Mouse (Mus musculus) stomach, embryonic 16.5 days (tissue): ENCODE results near the gene Jmy. TPM values are rescaled to one million over a fixed set of nuclear protein-coding genes. Genes with fewer than 3 reads are reported as not detected.

Experiments
- ATAC-seq: fragments of 200-750 bp; cut with Nextera tagmentation; 2 replicates; pipeline ENCODE4 v1.8.0; 2017; ENCODE audit warnings: moderate number of reproducible peaks, moderate TSS enrichment; ENCODE audit not compliant: insufficient read depth, low FRiP score
- H3K27ac ChIP-seq: fragments of 300-500 bp; sonication (generic); 2 replicates; pipeline ENCODE4 v1.5.1; 2014; ENCODE audit warnings: low read length
- H3K27me3 ChIP-seq: fragments of 300-500 bp; sonication (generic); 2 replicates; pipeline ENCODE4 v1.6.1; 2014; ENCODE audit warnings: low read length, control low read depth, mixed read lengths; ENCODE audit not compliant: control insufficient read depth, insufficient read depth
- H3K36me3 ChIP-seq: fragments of 300-500 bp; sonication (generic); 2 replicates; pipeline ENCODE4 v1.6.1; 2014; ENCODE audit warnings: low read length; ENCODE audit not compliant: control insufficient read depth, insufficient read depth
- H3K4me1 ChIP-seq: fragments of 300-500 bp; sonication (generic); 2 replicates; pipeline ENCODE4 v1.6.1; 2014; ENCODE audit warnings: low read length, control low read depth, mixed read lengths; ENCODE audit not compliant: control insufficient read depth, insufficient read depth
- H3K4me2 ChIP-seq: fragments of 300-500 bp; sonication (generic); 2 replicates; pipeline ENCODE4 v1.6.1; 2014; ENCODE audit warnings: low read depth, low read length, mixed read lengths
- H3K4me3 ChIP-seq: fragments of 300-500 bp; sonication (generic); replicated peaks from 2 replicates; pipeline ENCODE4 v1.5.1; 2014; ENCODE audit warnings: mild to moderate bottlenecking, low read length
- H3K9ac ChIP-seq: fragments of 300-500 bp; sonication (generic); 2 replicates; pipeline ENCODE4 v1.6.1; 2014; ENCODE audit warnings: low read length
- H3K9me3 ChIP-seq: fragments of 300-500 bp; sonication (generic); replicated peaks from 2 replicates; pipeline ENCODE4 v1.6.1; 2016; ENCODE audit warnings: low read length, control low read depth; ENCODE audit not compliant: control insufficient read depth
- WGBS: fragments of 180-500 bp; shearing (Covaris S2); extraction: QIAGEN DNeasy Blood & Tissue Kit; methylation state at CpG from one replicate; pipeline ENCODE4 v1.1.7; 2014; 5-methylcytosine and 5-hydroxymethylcytosine counted together
- polyA plus RNA-seq: library from polyadenylated mRNA; unstranded; fragments of >200 nt; fragmentation: Nextera tagmentation; extraction: Ambion mirVana; gene quantifications from 2 replicates; pipeline ENCODE4 v1.2.1, GENCODE M21; 2015

The Jmy gene
- polyA plus RNA-seq, 1 experiment from 2014 or later: 2.6 TPM

DNA sequence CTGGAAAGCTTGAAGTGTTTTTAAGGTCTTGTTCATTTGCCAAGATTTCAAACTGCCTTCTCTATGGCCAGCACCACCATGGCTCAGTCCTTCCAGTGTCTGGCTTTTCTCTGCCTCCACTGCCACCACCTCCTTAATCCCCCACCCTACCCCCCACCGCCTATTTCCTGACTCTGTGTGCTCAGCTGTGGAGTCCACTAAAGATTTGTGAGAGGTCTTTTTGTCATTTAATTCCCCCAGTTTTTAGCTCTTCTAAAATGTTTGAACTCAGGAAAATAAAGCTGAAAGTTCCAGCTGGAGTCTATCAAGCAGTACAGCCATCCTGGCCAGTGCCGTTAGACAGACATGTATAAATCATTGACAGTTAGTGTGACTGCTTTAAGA lies 110.4 kb downstream of the Jmy start:
- Histone ChIP-seq H3K9me3 (no peaks in the 10 kb centered on the region), H3K27ac (peak overlapping the region; percentile 42), H3K4me3 (no peak overlapping the region), H3K4me1 (peaks cover 6% of the 10 kb centered on the region; the same call in 1 of the 2 replicates), H3K9ac (no peak overlapping the region), H3K4me2 (no peak overlapping the region), H3K36me3 (no peaks in the 10 kb centered on the region), H3K27me3 (no peaks in the 10 kb centered on the region)
- WGBS: 26% methylated on average over 2 of the region's 2 CpGs
- ATAC-seq: peak; percentile 83; the same call in 1 of the 2 replicates

DNA sequence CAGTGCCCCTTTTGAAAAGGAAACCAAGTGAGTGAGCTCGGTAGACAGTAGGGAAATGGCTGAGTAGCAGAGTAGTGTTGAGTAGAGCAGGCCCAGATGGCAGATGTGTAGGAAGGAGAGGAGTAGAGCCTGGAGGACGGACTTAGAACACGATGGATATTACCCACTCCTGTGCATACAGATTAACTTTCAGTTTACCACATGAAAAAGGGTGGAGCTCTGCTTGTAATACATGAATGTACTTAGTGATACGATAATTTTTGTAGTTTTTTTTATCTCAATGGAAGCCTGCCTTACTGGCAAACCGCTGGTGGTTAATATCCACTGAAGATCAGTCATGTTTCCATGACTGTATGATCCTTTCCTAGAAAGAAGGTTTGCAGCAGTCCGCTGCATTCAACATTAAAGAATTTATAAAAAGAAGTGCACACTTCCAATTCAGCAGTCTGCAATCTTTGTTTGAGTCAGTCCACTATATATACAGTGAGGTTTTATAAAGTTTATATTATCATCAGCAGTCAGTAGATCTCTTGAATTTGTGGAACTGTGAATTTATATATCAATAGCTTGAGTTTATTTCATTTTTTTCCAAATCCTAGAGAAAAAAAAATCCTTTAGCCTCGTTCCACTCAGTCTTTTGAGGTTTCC lies 110.9 kb downstream of the Jmy start:
- Histone ChIP-seq H3K9me3 (no peaks in the 10 kb centered on the region), H3K4me2 (peak overlapping the region; percentile 47), H3K9ac (no peak overlapping the region), H3K27me3 (no peaks in the 10 kb centered on the region), H3K36me3 (no peaks in the 10 kb centered on the region), H3K4me3 (no peak overlapping the region), H3K4me1 (peaks cover 6% of the 10 kb centered on the region; the same call in 1 of the 2 replicates), H3K27ac (peak overlapping the region; percentile 67)
- ATAC-seq: peak; percentile 83
- 33% methylated on average over 7 of the region's 7 CpGs for WGBS

DNA sequence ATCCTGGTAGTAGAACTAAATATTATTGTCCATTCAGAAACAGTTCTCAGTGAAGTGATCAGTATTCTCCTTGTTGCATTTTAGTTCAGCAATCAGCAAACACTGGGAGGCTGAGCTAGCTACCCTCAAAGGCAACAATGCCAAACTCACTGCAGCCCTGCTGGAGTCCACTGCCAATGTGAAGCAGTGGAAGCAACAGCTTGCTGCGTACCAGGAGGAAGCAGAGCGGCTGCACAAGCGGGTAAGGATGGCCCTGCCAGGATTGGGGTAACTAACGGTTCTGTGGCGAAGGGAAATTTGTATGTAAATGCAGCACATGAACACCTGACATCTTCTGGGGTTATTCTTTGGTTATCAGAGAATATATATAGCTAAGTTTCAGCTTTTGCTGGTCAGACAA lies 112.2 kb downstream of the Jmy start:
- no peak for ATAC-seq
- Histone ChIP-seq H3K9ac (no peak overlapping the region), H3K27ac (no peak overlapping the region), H3K9me3 (no peaks in the 10 kb centered on the region), H3K4me2 (no peak overlapping the region), H3K4me3 (no peak overlapping the region), H3K36me3 (no peaks in the 10 kb centered on the region), H3K27me3 (no peaks in the 10 kb centered on the region), H3K4me1 (peaks cover 6% of the 10 kb centered on the region; the same call in 1 of the 2 replicates)
- whole genome bisulfite sequencing: 92% methylated on average over 5 of the region's 5 CpGs

DNA sequence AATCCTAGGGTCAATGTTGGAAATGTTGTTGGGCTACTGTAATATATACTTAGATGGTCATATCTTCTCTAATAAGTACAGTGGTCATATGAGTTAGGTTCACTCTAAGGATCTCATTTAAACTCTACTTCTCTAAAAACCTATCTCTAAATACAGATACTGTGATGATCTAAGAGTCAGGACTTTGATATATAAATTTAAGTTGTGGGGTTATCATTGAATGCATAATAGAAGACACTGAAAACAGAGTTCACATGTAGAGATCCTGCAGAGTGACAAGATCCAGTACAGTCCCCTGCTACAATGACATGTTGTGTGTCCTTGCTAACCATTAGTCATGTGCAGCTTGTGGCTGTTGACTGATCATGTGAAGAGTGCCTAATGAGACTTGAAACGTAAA lies 114.5 kb downstream of the Jmy start:
- Histone ChIP-seq H3K36me3 (no peaks in the 10 kb centered on the region), H3K4me1 (peaks cover 6% of the 10 kb centered on the region; the same call in 1 of the 2 replicates), H3K4me3 (no peak overlapping the region), H3K27me3 (no peaks in the 10 kb centered on the region), H3K27ac (no peak overlapping the region), H3K4me2 (no peak overlapping the region), H3K9me3 (no peaks in the 10 kb centered on the region), H3K9ac (no peak overlapping the region)
- 71% methylated on average over 1 of the region's 1 CpGs for WGBS
- ATAC-seq: no peak

DNA sequence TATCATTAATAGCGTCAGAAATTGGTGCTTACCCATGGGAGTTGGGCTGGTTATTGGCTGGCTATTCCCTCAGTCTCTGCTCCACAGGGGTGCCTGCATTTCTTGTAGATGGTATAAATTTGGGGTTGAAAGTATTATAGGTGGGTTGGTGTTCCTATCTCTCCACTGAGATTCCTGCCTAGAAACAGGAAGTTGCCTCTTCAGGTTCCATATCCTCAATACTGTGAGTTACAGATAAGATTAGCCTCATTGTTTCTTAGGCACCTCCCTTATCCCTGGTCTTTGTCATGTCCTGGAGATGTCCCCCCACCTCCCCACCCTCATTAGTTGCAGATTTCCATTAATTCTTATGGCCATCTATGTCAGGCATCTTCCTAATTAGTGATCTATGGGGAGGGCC lies 115.1 kb downstream of the Jmy start:
- WGBS: 74% methylated on average over 1 of the region's 1 CpGs
- Histone ChIP-seq H3K9me3 (no peaks in the 10 kb centered on the region), H3K27me3 (no peaks in the 10 kb centered on the region), H3K4me2 (no peak overlapping the region), H3K36me3 (no peaks in the 10 kb centered on the region), H3K4me1 (peaks cover 4% of the 10 kb centered on the region; the same call in 1 of the 2 replicates), H3K27ac (no peak overlapping the region), H3K9ac (no peak overlapping the region), H3K4me3 (no peak overlapping the region)
- ATAC-seq: no peak

DNA sequence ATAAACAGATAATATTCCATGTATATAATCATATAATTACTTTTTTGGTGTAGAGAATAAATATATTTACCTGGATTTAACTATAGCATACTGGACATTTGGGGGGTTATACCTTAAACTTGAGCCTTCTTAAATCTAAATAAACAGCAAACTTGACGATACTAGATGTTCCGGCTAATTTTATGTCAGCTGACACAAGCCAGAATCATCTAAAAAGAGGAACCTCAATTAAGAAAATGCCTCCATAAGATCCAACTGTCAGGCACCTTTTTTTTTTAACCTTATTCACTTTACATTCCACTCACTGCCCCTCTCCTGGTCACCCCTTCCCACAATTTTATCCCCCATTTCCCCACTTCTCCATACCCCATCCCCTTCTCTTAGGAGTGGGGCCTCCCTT lies 116.0 kb downstream of the Jmy start:
- 89% methylated on average over 2 of the region's 2 CpGs for WGBS
- Histone ChIP-seq H3K27ac (no peak overlapping the region), H3K4me3 (no peak overlapping the region), H3K9me3 (no peaks in the 10 kb centered on the region), H3K9ac (no peak overlapping the region), H3K27me3 (no peaks in the 10 kb centered on the region), H3K4me1 (no peaks in the 10 kb centered on the region), H3K36me3 (no peaks in the 10 kb centered on the region), H3K4me2 (no peak overlapping the region)
- ATAC-seq: no peak

DNA sequence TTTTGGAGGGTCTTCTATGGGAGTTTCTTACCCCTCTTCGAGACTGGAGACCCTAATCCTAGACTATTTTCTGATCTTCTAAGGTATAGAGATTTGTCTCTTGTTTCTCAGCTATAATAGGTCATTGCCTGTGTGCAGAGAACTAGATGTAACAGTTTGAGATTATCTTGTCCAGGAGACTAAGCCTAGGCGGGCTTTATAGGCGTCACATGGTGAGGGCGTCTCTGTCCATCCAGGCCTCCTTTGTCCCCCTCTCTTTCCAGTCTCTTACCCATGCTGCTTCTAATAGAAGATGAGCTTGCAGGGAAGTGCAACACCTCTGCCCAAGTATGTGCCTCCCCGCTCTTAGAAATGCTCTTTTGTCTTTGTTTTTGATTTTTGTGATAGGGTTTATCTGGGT lies 116.5 kb downstream of the Jmy start:
- H3K4me1 ChIP-seq: no peaks in the 10 kb centered on the region
- no peaks in the 10 kb centered on the region for H3K9me3 ChIP-seq
- ATAC-seq: no peak
- no peaks in the 10 kb centered on the region for H3K27me3 ChIP-seq
- H3K4me3 ChIP-seq: no peak overlapping the region
- no peak overlapping the region for H3K4me2 ChIP-seq
- no peak overlapping the region for H3K9ac ChIP-seq
- H3K36me3 ChIP-seq: no peaks in the 10 kb centered on the region
- H3K27ac ChIP-seq: no peak overlapping the region
- 89% methylated on average over 5 of the region's 5 CpGs for WGBS

DNA sequence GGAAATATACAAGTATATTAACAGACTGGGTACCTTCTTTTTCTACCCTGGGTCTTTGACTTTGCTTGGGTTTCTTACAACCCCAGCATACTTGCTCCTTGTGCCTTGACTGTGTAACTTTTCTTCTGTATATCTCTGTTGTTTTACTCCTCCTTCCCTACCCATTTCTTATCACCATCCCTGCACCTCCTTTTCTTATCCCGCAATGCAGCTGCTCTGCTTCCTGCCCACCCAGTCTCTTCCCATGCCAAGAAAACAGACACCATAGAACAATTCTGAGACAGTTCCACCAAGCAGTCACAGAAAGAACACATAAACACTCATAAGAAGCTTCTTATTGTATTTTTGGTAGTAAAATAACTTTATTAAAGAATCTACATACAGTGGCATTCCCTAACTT lies 118.3 kb downstream of the Jmy start:
- Histone ChIP-seq H3K4me1 (no peaks in the 10 kb centered on the region), H3K27ac (no peak overlapping the region), H3K4me2 (no peak overlapping the region), H3K27me3 (no peaks in the 10 kb centered on the region), H3K9ac (no peak overlapping the region), H3K9me3 (no peaks in the 10 kb centered on the region), H3K36me3 (no peaks in the 10 kb centered on the region), H3K4me3 (no peak overlapping the region)
- WGBS: 71% methylated on average over 1 of the region's 1 CpGs
- ATAC-seq: no peak

DNA sequence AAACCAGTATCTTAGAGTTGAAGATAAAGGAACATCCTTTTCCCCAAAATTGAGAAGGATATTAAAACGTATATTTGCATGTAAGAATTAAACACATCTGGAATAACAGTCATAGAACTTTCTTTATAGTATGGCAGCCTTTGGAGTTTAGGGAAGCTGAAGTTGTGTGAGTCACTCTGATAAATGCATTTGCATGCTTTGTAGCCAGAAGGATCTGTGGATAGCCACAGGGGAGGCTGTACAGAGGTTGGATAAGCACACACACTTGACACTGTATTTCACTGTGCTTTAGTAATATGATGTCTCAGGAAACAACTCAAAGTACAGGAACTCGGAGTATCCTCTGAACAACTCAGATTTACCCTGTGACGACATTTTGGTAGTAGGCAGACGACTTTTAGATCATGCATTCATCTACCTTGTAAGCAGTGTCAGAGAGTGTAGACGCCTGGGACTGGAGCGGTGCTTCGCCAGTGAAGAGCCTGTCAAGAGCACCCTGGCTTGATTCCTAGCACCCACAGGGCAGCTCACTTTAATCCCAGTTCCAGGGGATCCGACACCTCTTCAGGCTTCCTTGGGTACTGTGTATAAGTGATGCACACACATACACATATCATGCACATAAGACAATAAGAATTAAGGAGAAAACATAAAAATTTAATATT lies 119.1 kb downstream of the Jmy start:
- Histone ChIP-seq H3K27ac (no peak overlapping the region), H3K9ac (no peak overlapping the region), H3K4me3 (no peak overlapping the region), H3K9me3 (no peaks in the 10 kb centered on the region), H3K36me3 (no peaks in the 10 kb centered on the region), H3K27me3 (no peaks in the 10 kb centered on the region), H3K4me2 (no peak overlapping the region), H3K4me1 (no peaks in the 10 kb centered on the region)
- WGBS: 92% methylated on average over 8 of the region's 8 CpGs
- no peak for ATAC-seq
